Mouse (Mus musculus) hindbrain, embryonic 15.5 days (tissue): ENCODE measurements around the gene Hdac1. TPM values are rescaled to one million over a fixed set of nuclear protein-coding genes. Genes with fewer than 3 reads are reported as not detected.

Experiments used
- ATAC-seq: fragments of 200-750 bp; cut with Nextera tagmentation; 2 replicates; pipeline ENCODE4 v1.8.0; 2017; ENCODE audit warnings: low read depth, moderate number of reproducible peaks, moderate TSS enrichment; ENCODE audit not compliant: low FRiP score
- H3K27ac ChIP-seq: fragments of 300-500 bp; sonication (generic); replicated peaks from 2 replicates; pipeline ENCODE4 v1.5.1; 2015; ENCODE audit warnings: mild to moderate bottlenecking, inconsistent platforms
- H3K27me3 ChIP-seq: fragments of 300-500 bp; sonication (generic); 2 replicates; pipeline ENCODE4 v1.6.1; 2015; ENCODE audit warnings: control low read depth, inconsistent platforms
- H3K36me3 ChIP-seq: fragments of 300-500 bp; sonication (generic); 2 replicates; pipeline ENCODE4 v1.6.1; 2015; ENCODE audit warnings: control low read depth, inconsistent platforms
- H3K4me1 ChIP-seq: fragments of 300-500 bp; sonication (generic); replicated peaks from 2 replicates; pipeline ENCODE4 v1.6.1; 2015; ENCODE audit warnings: control low read depth, inconsistent platforms
- H3K4me2 ChIP-seq: fragments of 300-500 bp; sonication (generic); 2 replicates; pipeline ENCODE4 v1.6.1; 2015; ENCODE audit warnings: moderate library complexity, mild to moderate bottlenecking, inconsistent platforms
- H3K4me3 ChIP-seq: fragments of 300-500 bp; sonication (generic); 2 replicates; pipeline ENCODE4 v1.5.1; 2015; ENCODE audit warnings: mild to moderate bottlenecking, inconsistent platforms
- H3K9ac ChIP-seq: fragments of 300-500 bp; sonication (generic); 2 replicates; pipeline ENCODE4 v1.6.1; 2015; ENCODE audit warnings: inconsistent platforms
- H3K9me3 ChIP-seq: fragments of 300-500 bp; sonication (generic); 2 replicates; pipeline ENCODE4 v1.6.1; 2016; ENCODE audit warnings: control low read depth, inconsistent platforms
- WGBS: fragments of 180-500 bp; shearing (Covaris S2); methylation state at CpG from one replicate; pipeline ENCODE4 v1.1.7; 2015; 5-methylcytosine and 5-hydroxymethylcytosine counted together
- polyA plus RNA-seq: library from polyadenylated mRNA; unstranded; fragments of >200 nt; fragmentation: Nextera tagmentation; extraction: Ambion mirVana; gene quantifications from 2 replicates; pipeline ENCODE4 v1.2.1, GENCODE M21; 2015

Hdac1 gene
- polyA plus RNA-seq, 1 experiment from 2014 or later: 84.7 TPM

- no peak overlapping the region for H3K4me3 ChIP-seq
- ATAC-seq: no peak
- no peak overlapping the region for H3K9ac ChIP-seq
- 75% methylated on average over 9 of the region's 10 CpGs for WGBS
- H3K4me2 ChIP-seq: no peak overlapping the region
- no peaks in the 10 kb centered on the region for H3K36me3 ChIP-seq
- H3K27me3 ChIP-seq: no peaks in the 10 kb centered on the region
- no peak overlapping the region for H3K27ac ChIP-seq
- H3K4me1 ChIP-seq: peaks cover 25% of the 10 kb centered on the region
- H3K9me3 ChIP-seq: no peaks in the 10 kb centered on the region
Observed at GRCm38 (mm10) chr4:129507434-129508236, 34.9 kb downstream of the Hdac1 start.

DNA sequence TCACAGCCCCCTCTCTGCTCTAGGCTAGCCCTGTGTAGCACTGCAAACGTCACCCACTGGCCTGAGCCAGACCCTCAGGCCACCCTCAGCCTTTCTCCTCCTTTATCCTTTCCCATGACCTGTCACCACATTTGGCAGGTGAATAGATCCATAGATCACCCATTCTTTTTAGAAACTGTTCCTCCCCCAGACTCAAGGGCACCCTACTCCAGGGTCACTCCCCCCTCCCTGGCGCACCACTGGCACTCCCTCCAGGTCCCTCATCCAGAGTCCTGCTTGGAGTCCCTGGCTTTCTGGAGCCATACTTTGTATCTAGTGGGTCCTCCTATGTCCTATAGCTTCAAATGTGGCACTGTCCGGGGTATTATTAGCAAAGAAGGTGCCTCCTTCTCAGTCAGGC is 37.0 kb downstream of the Hdac1 start:
- Histone ChIP-seq H3K4me2 (no peak overlapping the region), H3K27me3 (no peaks in the 10 kb centered on the region), H3K36me3 (no peaks in the 10 kb centered on the region), H3K9me3 (no peaks in the 10 kb centered on the region), H3K9ac (no peak overlapping the region), H3K4me1 (peaks cover 20% of the 10 kb centered on the region; the same call in 1 of the 2 replicates), H3K4me3 (no peak overlapping the region), H3K27ac (no peak overlapping the region)
- ATAC-seq: no peak
- 76% methylated on average over 3 of the region's 3 CpGs for WGBS

- H3K4me1 ChIP-seq: peaks cover 15% of the 10 kb centered on the region; the same call in 1 of the 2 replicates
- no peak overlapping the region for H3K27ac ChIP-seq
- no peak for ATAC-seq
- no peaks in the 10 kb centered on the region for H3K36me3 ChIP-seq
- H3K27me3 ChIP-seq: no peaks in the 10 kb centered on the region
- no peak overlapping the region for H3K9ac ChIP-seq
- no peaks in the 10 kb centered on the region for H3K9me3 ChIP-seq
- no peak overlapping the region for H3K4me3 ChIP-seq
- no peak overlapping the region for H3K4me2 ChIP-seq
- WGBS: 77% methylated on average over 11 of the region's 11 CpGs
Observed at GRCm38 (mm10) chr4:129502901-129503444, 39.5 kb downstream of the Hdac1 start.

GRCm38 (mm10) chr4:129502327-129502888 is 40.1 kb downstream of the Hdac1 start:
- no peak for ATAC-seq
- H3K27me3 ChIP-seq: no peaks in the 10 kb centered on the region
- H3K4me2 ChIP-seq: no peak overlapping the region
- H3K4me1 ChIP-seq: peaks cover 15% of the 10 kb centered on the region; the same call in 1 of the 2 replicates
- no peaks in the 10 kb centered on the region for H3K9me3 ChIP-seq
- H3K9ac ChIP-seq: no peak overlapping the region
- no peak overlapping the region for H3K4me3 ChIP-seq
- 73% methylated on average over 9 of the region's 9 CpGs for WGBS
- H3K36me3 ChIP-seq: no peaks in the 10 kb centered on the region
- no peak overlapping the region for H3K27ac ChIP-seq

GRCm38 (mm10) chr4:129500607-129501566 is 41.6 kb downstream of the Hdac1 start:
- H3K9ac ChIP-seq: peak overlapping the region; percentile 55
- WGBS: 2% methylated on average over 49 of the region's 49 CpGs
- H3K27ac ChIP-seq: peak overlapping the region; percentile 78
- H3K36me3 ChIP-seq: no peaks in the 10 kb centered on the region
- H3K4me3 ChIP-seq: peak overlapping the region; percentile 61
- H3K9me3 ChIP-seq: no peaks in the 10 kb centered on the region
- peak; percentile 77 for ATAC-seq
- H3K4me2 ChIP-seq: peak overlapping the region; percentile 97
- H3K27me3 ChIP-seq: no peaks in the 10 kb centered on the region
- H3K4me1 ChIP-seq: peaks cover 27% of the 10 kb centered on the region

DNA sequence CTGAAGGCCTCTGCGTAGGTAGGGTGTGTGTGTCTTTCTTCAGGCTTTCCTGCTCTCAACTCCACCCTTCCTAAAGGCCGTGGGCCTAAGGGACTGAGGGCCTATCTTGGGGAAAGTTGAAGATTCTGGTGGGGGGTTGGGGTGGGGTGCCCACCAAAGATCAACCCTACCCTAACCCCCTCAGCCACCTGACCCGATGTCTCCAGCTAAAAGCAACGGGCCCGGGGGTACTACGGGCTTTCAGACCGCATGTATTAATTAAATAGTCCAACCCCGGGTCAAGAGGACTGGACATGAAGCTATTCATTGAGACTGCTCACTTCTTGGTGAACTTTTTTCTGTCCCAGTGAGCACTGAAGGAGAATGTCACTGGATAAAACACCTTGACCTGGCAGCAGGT is 42.5 kb downstream of the Hdac1 start:
- peaks cover 31% of the 10 kb centered on the region for H3K4me1 ChIP-seq
- no peaks in the 10 kb centered on the region for H3K36me3 ChIP-seq
- H3K4me2 ChIP-seq: peak overlapping the region; percentile 97
- no peaks in the 10 kb centered on the region for H3K27me3 ChIP-seq
- no peak overlapping the region for H3K9ac ChIP-seq
- peak overlapping the region; percentile 78; the same call in 1 of the 2 replicates for H3K27ac ChIP-seq
- H3K9me3 ChIP-seq: no peaks in the 10 kb centered on the region
- 77% methylated on average over 8 of the region's 8 CpGs for WGBS
- H3K4me3 ChIP-seq: peak overlapping the region; percentile 61; the same call in 1 of the 2 replicates
- ATAC-seq: no peak

DNA sequence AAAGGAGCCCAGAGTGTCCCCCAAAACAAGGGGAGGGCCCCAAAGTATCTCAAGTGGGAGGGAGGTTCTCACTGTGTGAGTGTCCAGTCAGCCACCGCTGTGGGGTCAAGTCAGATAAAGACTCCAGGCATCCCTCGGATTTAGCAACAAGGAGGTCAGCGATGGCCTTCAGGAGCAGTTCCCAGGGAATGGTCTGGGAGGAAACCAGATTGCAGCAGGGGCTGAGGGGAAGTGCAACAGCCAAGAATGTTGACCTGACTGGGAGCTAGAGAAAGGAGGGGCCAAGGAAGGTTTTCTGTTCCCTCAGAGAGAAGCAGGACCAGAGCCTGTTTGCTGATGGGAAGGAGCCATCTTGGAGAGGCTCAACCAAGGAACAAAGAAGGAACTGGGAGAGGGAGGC is 43.6 kb downstream of the Hdac1 start:
- Histone ChIP-seq H3K4me3 (no peak overlapping the region), H3K27me3 (no peaks in the 10 kb centered on the region)
- 74% methylated on average over 3 of the region's 3 CpGs for WGBS

DNA sequence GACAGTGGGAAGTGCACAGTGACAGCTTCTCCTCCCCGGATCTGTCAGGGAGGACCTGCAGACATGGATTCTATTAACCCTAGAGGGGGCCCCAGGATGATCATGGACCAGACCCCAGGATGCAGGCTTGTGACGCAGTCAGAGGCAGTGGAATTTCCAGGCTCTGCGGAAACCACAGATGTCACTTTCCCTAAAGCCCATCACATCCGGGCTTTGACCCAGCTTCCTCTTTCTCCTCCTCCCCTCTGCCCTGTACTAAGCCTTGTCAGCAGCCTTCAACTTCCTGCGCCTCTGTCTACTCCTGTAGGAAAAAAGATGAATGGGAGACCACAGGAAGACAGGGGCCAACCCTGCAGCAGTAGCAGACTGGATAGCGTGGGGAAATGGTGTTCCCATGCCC is 45.9 kb downstream of the Hdac1 start:
- no peak for ATAC-seq
- Histone ChIP-seq H3K27ac (peak overlapping the region; percentile 80), H3K4me1 (peaks cover 36% of the 10 kb centered on the region), H3K4me2 (peak overlapping the region; percentile 44), H3K27me3 (peaks cover 4% of the 10 kb centered on the region; the same call in 1 of the 2 replicates), H3K4me3 (peak overlapping the region; percentile 18; the same call in 1 of the 2 replicates), H3K36me3 (no peaks in the 10 kb centered on the region), H3K9me3 (no peaks in the 10 kb centered on the region), H3K9ac (peak overlapping the region; percentile 29; the same call in 1 of the 2 replicates)
- 26% methylated on average over 6 of the region's 6 CpGs for WGBS

More for the DNA sequence above, 43.6 kb downstream of the Hdac1 start:
- Histone ChIP-seq H3K9ac (no peak overlapping the region), H3K36me3 (no peaks in the 10 kb centered on the region), H3K4me1 (peaks cover 31% of the 10 kb centered on the region), H3K27ac (no peak overlapping the region), H3K9me3 (no peaks in the 10 kb centered on the region), H3K4me2 (no peak overlapping the region)
- ATAC-seq: no peak

- H3K4me1 ChIP-seq: peaks cover 37% of the 10 kb centered on the region
- H3K4me2 ChIP-seq: peak overlapping the region; percentile 44
- ATAC-seq: peak; percentile 61
- no peaks in the 10 kb centered on the region for H3K9me3 ChIP-seq
- H3K4me3 ChIP-seq: peak overlapping the region; percentile 18
- no peaks in the 10 kb centered on the region for H3K36me3 ChIP-seq
- H3K9ac ChIP-seq: peak overlapping the region; percentile 29; the same call in 1 of the 2 replicates
- peak overlapping the region; percentile 80 for H3K27ac ChIP-seq
- H3K27me3 ChIP-seq: peaks cover 4% of the 10 kb centered on the region; the same call in 1 of the 2 replicates
- 12% methylated on average over 16 of the region's 16 CpGs for WGBS
Observed at GRCm38 (mm10) chr4:129495672-129496562, 46.6 kb downstream of the Hdac1 start.

GRCm38 (mm10) chr4:129494681-129495080 is 47.8 kb downstream of the Hdac1 start:
- Histone ChIP-seq H3K9me3 (no peaks in the 10 kb centered on the region), H3K4me2 (no peak overlapping the region), H3K9ac (no peak overlapping the region), H3K27ac (no peak overlapping the region), H3K36me3 (no peaks in the 10 kb centered on the region), H3K27me3 (peaks cover 4% of the 10 kb centered on the region; the same call in 1 of the 2 replicates), H3K4me3 (no peak overlapping the region), H3K4me1 (peaks cover 30% of the 10 kb centered on the region)
- WGBS: 74% methylated on average over 7 of the region's 7 CpGs
- ATAC-seq: no peak
